Mouse (Mus musculus) forebrain, embryonic 13.5 days (tissue): ENCODE measurements around the gene Sec61b. TPM values are rescaled to one million over a fixed set of nuclear protein-coding genes. Genes with fewer than 3 reads are reported as not detected.

ENCODE experiments used
- ATAC-seq: fragments of 200-750 bp; cut with Nextera tagmentation; 2 replicates; pipeline ENCODE4 v1.8.0; 2017
- H3K27ac ChIP-seq: fragments of 300-500 bp; sonication (generic); 2 replicates; pipeline ENCODE4 v1.5.1; 2015; ENCODE audit warnings: inconsistent platforms, mild to moderate bottlenecking, moderate library complexity
- H3K27me3 ChIP-seq: fragments of 300-500 bp; sonication (generic); 2 replicates; pipeline ENCODE4 v1.6.1; 2015; ENCODE audit warnings: mild to moderate bottlenecking, inconsistent platforms
- H3K36me3 ChIP-seq: fragments of 300-500 bp; sonication (generic); 2 replicates; pipeline ENCODE4 v1.6.1; 2015; ENCODE audit warnings: mild to moderate bottlenecking, inconsistent platforms; ENCODE audit not compliant: poor library complexity, severe bottlenecking
- H3K4me1 ChIP-seq: fragments of 300-500 bp; sonication (generic); 2 replicates; pipeline ENCODE4 v1.6.1; 2015; ENCODE audit warnings: inconsistent platforms
- H3K4me2 ChIP-seq: fragments of 300-500 bp; sonication (generic); 2 replicates; pipeline ENCODE4 v1.6.1; 2015; ENCODE audit warnings: inconsistent platforms, mild to moderate bottlenecking, moderate library complexity
- H3K4me3 ChIP-seq: fragments of 300-500 bp; sonication (generic); 2 replicates; pipeline ENCODE4 v1.5.1; 2015; ENCODE audit warnings: mild to moderate bottlenecking, inconsistent platforms
- H3K9ac ChIP-seq: fragments of 300-500 bp; sonication (generic); 2 replicates; pipeline ENCODE4 v1.6.1; 2015; ENCODE audit warnings: mild to moderate bottlenecking, inconsistent platforms
- H3K9me3 ChIP-seq: fragments of 300-500 bp; sonication (generic); replicated peaks from 2 replicates; pipeline ENCODE4 v1.6.1; 2016; ENCODE audit warnings: inconsistent platforms
- WGBS: fragments of 180-500 bp; shearing (Covaris S2); methylation state at CpG from one replicate; pipeline ENCODE4 v1.1.7; 2015; 5-methylcytosine and 5-hydroxymethylcytosine counted together
- polyA plus RNA-seq: library from polyadenylated mRNA; unstranded; fragments of >200 nt; fragmentation: Nextera tagmentation; extraction: Ambion mirVana; gene quantifications from 2 replicates; pipeline ENCODE4 v1.2.1, GENCODE M21; 2015

The Sec61b gene
- polyA plus RNA-seq, 1 experiment from 2014 or later, result 357 TPM

- Histone ChIP-seq H3K36me3 (no peaks in the 10 kb centered on the region), H3K4me3 (no peak overlapping the region), H3K9ac (no peak overlapping the region), H3K4me2 (no peak overlapping the region), H3K4me1 (peaks cover 12% of the 10 kb centered on the region; the same call in 1 of the 2 replicates), H3K27me3 (no peaks in the 10 kb centered on the region), H3K27ac (no peak overlapping the region), H3K9me3 (no peaks in the 10 kb centered on the region)
- 91% methylated on average over 8 of the region's 8 CpGs for WGBS
- ATAC-seq, result no peak
Measured at GRCm38 (mm10) chr4:47493456-47493855, 19.0 kb downstream of the Sec61b start.

- H3K4me2 ChIP-seq, result no peak overlapping the region
- H3K27me3 ChIP-seq, result no peaks in the 10 kb centered on the region
- H3K9me3 ChIP-seq, result no peaks in the 10 kb centered on the region
- 82% methylated on average over 1 of the region's 1 CpGs for WGBS
- no peak for ATAC-seq
- H3K4me1 ChIP-seq, result peaks cover 12% of the 10 kb centered on the region; the same call in 1 of the 2 replicates
- H3K27ac ChIP-seq, result no peak overlapping the region
- H3K9ac ChIP-seq, result no peak overlapping the region
- H3K36me3 ChIP-seq, result no peaks in the 10 kb centered on the region
- no peak overlapping the region for H3K4me3 ChIP-seq
Measured at GRCm38 (mm10) chr4:47494137-47494536, 19.7 kb downstream of the Sec61b start.

- Histone ChIP-seq H3K4me2 (no peak overlapping the region), H3K9me3 (no peaks in the 10 kb centered on the region), H3K4me3 (no peak overlapping the region), H3K27ac (no peak overlapping the region), H3K36me3 (no peaks in the 10 kb centered on the region), H3K9ac (no peak overlapping the region), H3K4me1 (peaks cover 12% of the 10 kb centered on the region; the same call in 1 of the 2 replicates), H3K27me3 (no peaks in the 10 kb centered on the region)
- no peak for ATAC-seq
- WGBS, result 84% methylated on average over 2 of the region's 2 CpGs
Measured at GRCm38 (mm10) chr4:47494686-47495085, 20.2 kb downstream of the Sec61b start.

GRCm38 (mm10) chr4:47497811-47498385 lies 23.4 kb downstream of the Sec61b start:
- 66% methylated on average over 7 of the region's 7 CpGs for WGBS
- H3K4me1 ChIP-seq, result no peaks in the 10 kb centered on the region
- H3K27ac ChIP-seq, result no peak overlapping the region
- H3K9ac ChIP-seq, result no peak overlapping the region
- no peak overlapping the region for H3K4me2 ChIP-seq
- no peak for ATAC-seq
- H3K4me3 ChIP-seq, result no peak overlapping the region
- H3K27me3 ChIP-seq, result no peaks in the 10 kb centered on the region
- no peaks in the 10 kb centered on the region for H3K36me3 ChIP-seq
- H3K9me3 ChIP-seq, result no peaks in the 10 kb centered on the region

- H3K4me2 ChIP-seq, result no peak overlapping the region
- H3K4me3 ChIP-seq, result no peak overlapping the region
- no peak for ATAC-seq
- no peaks in the 10 kb centered on the region for H3K36me3 ChIP-seq
- no peak overlapping the region for H3K9ac ChIP-seq
- no peaks in the 10 kb centered on the region for H3K27me3 ChIP-seq
- H3K27ac ChIP-seq, result no peak overlapping the region
- H3K9me3 ChIP-seq, result no peaks in the 10 kb centered on the region
- no peaks in the 10 kb centered on the region for H3K4me1 ChIP-seq
- 83% methylated on average over 10 of the region's 10 CpGs for WGBS
Measured at GRCm38 (mm10) chr4:47499121-47499545, 24.7 kb downstream of the Sec61b start.

- H3K4me2 ChIP-seq, result no peak overlapping the region
- H3K9ac ChIP-seq, result no peak overlapping the region
- H3K36me3 ChIP-seq, result no peaks in the 10 kb centered on the region
- no peak overlapping the region for H3K27ac ChIP-seq
- H3K9me3 ChIP-seq, result no peaks in the 10 kb centered on the region
- H3K27me3 ChIP-seq, result no peaks in the 10 kb centered on the region
- no peaks in the 10 kb centered on the region for H3K4me1 ChIP-seq
- no peak overlapping the region for H3K4me3 ChIP-seq
- 35% methylated on average over 4 of the region's 4 CpGs for WGBS
- peak; percentile 30; the same call in 1 of the 2 replicates for ATAC-seq
Measured at GRCm38 (mm10) chr4:47502546-47502971, 28.1 kb downstream of the Sec61b start.

- Histone ChIP-seq H3K9ac (no peak overlapping the region), H3K9me3 (no peaks in the 10 kb centered on the region), H3K4me3 (no peak overlapping the region), H3K36me3 (no peaks in the 10 kb centered on the region), H3K4me1 (no peaks in the 10 kb centered on the region), H3K27me3 (no peaks in the 10 kb centered on the region), H3K27ac (no peak overlapping the region), H3K4me2 (no peak overlapping the region)
- WGBS, result 79% methylated on average over 6 of the region's 6 CpGs
- no peak for ATAC-seq
Measured at GRCm38 (mm10) chr4:47503045-47503444, 28.6 kb downstream of the Sec61b start.

- no peaks in the 10 kb centered on the region for H3K9me3 ChIP-seq
- no peaks in the 10 kb centered on the region for H3K36me3 ChIP-seq
- ATAC-seq, result no peak
- no peak overlapping the region for H3K4me3 ChIP-seq
- no peak overlapping the region for H3K27ac ChIP-seq
- no peak overlapping the region for H3K9ac ChIP-seq
- no peaks in the 10 kb centered on the region for H3K4me1 ChIP-seq
- no peaks in the 10 kb centered on the region for H3K27me3 ChIP-seq
- WGBS, result 92% methylated on average over 10 of the region's 10 CpGs
- no peak overlapping the region for H3K4me2 ChIP-seq
Measured at GRCm38 (mm10) chr4:47504841-47505517, 30.5 kb downstream of the Sec61b start.

GRCm38 (mm10) chr4:47518551-47519181 lies 44.2 kb downstream of the Sec61b start:
- H3K9me3 ChIP-seq, result no peaks in the 10 kb centered on the region
- H3K4me2 ChIP-seq, result no peak overlapping the region
- WGBS, result 34% methylated on average over 12 of the region's 12 CpGs
- H3K4me1 ChIP-seq, result peaks cover 16% of the 10 kb centered on the region
- no peaks in the 10 kb centered on the region for H3K36me3 ChIP-seq
- H3K4me3 ChIP-seq, result no peak overlapping the region
- H3K27ac ChIP-seq, result peak overlapping the region; percentile 85
- ATAC-seq, result peak; percentile 79
- peak overlapping the region; percentile 18; the same call in 1 of the 2 replicates for H3K9ac ChIP-seq
- no peaks in the 10 kb centered on the region for H3K27me3 ChIP-seq

GRCm38 (mm10) chr4:47520076-47520475 lies 45.6 kb downstream of the Sec61b start:
- Histone ChIP-seq H3K27me3 (no peaks in the 10 kb centered on the region), H3K27ac (no peak overlapping the region), H3K9me3 (no peaks in the 10 kb centered on the region), H3K36me3 (no peaks in the 10 kb centered on the region), H3K9ac (no peak overlapping the region), H3K4me3 (no peak overlapping the region), H3K4me1 (peaks cover 16% of the 10 kb centered on the region), H3K4me2 (no peak overlapping the region)
- WGBS, result 73% methylated on average over 4 of the region's 4 CpGs
- no peak for ATAC-seq

- H3K4me1 ChIP-seq, result peaks cover 16% of the 10 kb centered on the region
- H3K9ac ChIP-seq, result no peak overlapping the region
- no peak overlapping the region for H3K4me3 ChIP-seq
- WGBS, result 87% methylated on average over 6 of the region's 6 CpGs
- H3K4me2 ChIP-seq, result no peak overlapping the region
- no peak overlapping the region for H3K27ac ChIP-seq
- H3K27me3 ChIP-seq, result no peaks in the 10 kb centered on the region
- no peaks in the 10 kb centered on the region for H3K9me3 ChIP-seq
- H3K36me3 ChIP-seq, result no peaks in the 10 kb centered on the region
- peak; percentile 60; the same call in 1 of the 2 replicates for ATAC-seq
Measured at GRCm38 (mm10) chr4:47521884-47522605, 47.6 kb downstream of the Sec61b start.

- no peaks in the 10 kb centered on the region for H3K4me1 ChIP-seq
- no peak overlapping the region for H3K4me3 ChIP-seq
- H3K27me3 ChIP-seq, result no peaks in the 10 kb centered on the region
- H3K27ac ChIP-seq, result no peak overlapping the region
- no peaks in the 10 kb centered on the region for H3K36me3 ChIP-seq
- 90% methylated on average over 4 of the region's 4 CpGs for WGBS
- no peak for ATAC-seq
- no peaks in the 10 kb centered on the region for H3K9me3 ChIP-seq
- H3K4me2 ChIP-seq, result no peak overlapping the region
- H3K9ac ChIP-seq, result no peak overlapping the region
Measured at GRCm38 (mm10) chr4:47529866-47530265, 55.4 kb downstream of the Sec61b start.
